Mouse (Mus musculus) thymus, adult 2 months (tissue): Measurements from ENCODE around the gene D430041D05Rik.

Experiments used
- CTCF ChIP-seq: fragments of 200-500 bp; IDR thresholded peaks from 2 replicates; pipeline ENCODE4 v1.5.1; 2012; ENCODE audit warnings: mild to moderate bottlenecking, control low read depth, low read length, moderate library complexity, borderline replicate concordance; ENCODE audit not compliant: control insufficient read depth, poor library complexity, insufficient read depth; ENCODE audit errors: extremely low read depth
- POLR2A ChIP-seq: fragments of 200-500 bp; IDR thresholded peaks from 2 replicates; pipeline ENCODE4 v1.6.1; 2012; ENCODE audit warnings: mild to moderate bottlenecking, low read length, control low read depth, moderate library complexity; ENCODE audit not compliant: control insufficient read depth, poor library complexity, insufficient read depth; ENCODE audit errors: extremely low read depth

GRCm38 (mm10) chr2:104095741-104096213 is 315.0 kb downstream of the D430041D05Rik start, which contains the start of gene Cd59a:
- TF ChIP-seq CTCF (no peak), POLR2A (no peak)
